Mouse (Mus musculus): Measurements from ENCODE around the gene Ly6g5c. TPM values are rescaled to one million over a fixed set of nuclear protein-coding genes. Genes with fewer than 3 reads are reported as not detected.
A peak's percentile ranks its signal among the peaks of the same experiment; 100 is the strongest.

The Ly6g5c gene
- polyA plus RNA-seq, 1 experiment from 2014 or later: not detected

DNA sequence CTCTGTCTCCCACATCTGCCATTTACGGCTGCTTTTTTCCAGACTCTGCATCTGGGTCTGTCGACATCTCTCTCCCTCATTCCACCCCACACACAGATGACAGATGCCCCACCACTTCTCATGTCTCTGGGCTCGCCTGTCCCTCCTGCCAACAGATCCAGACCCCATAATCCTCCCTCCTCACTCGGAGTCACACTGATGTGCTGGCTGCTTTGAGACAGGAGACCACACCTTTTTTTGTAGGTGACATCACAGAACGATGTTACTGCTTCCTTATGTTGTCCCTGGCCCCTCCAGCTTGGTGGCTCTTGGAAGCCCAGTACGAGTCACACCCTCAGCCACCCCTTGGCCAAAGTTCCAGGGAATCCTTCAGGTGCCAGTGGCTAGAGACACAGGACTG is 27.8 kb upstream of the Ly6g5c start:
- ATAC-seq (ENCODE audit: low FRiP score, low TSS enrichment): no peak
- Histone ChIP-seq H3K4me3 (ENCODE audit: low read length) (no peak overlapping the region), H3K27me3 (ENCODE audit: insufficient read depth, low read length) (no peaks in the 10 kb centered on the region), H3K36me3 (ENCODE audit: insufficient read depth, low read length) (no peaks in the 10 kb centered on the region), H3K4me1 (ENCODE audit: insufficient read depth, low read length) (peaks cover 21% of the 10 kb centered on the region), H3K9ac (replicated peaks; ENCODE audit: low read length) (no peak overlapping the region), H3K27ac (ENCODE audit: low read length) (no peak overlapping the region), H3K4me2 (replicated peaks; ENCODE audit: low read depth, low read length) (no peak overlapping the region), H3K9me3 (ENCODE audit: low read length) (no peaks in the 10 kb centered on the region)
- 43% methylated on average over 6 of the region's 6 CpGs for WGBS

DNA sequence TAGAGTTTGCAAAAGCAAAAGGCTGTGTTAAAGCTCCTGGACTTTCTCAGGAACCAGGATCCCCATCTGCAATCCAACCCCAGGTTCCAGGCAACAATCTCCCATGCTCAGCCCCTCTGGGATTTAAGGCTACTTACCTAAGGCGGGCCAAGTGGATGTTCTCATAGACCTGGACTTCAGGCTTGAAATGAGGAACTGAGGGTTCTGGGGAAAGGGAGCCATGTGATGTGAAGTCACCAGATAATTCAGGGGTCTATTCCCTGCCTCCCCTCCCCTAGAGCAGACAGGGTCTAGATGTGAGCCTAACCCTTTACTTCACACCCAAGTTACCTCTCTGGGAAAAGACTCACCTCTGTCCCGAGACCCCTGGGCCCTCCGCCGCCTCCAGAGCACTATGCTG is 27.4 kb upstream of the Ly6g5c start:
- H3K36me3 ChIP-seq (ENCODE audit: insufficient read depth, low read length): no peaks in the 10 kb centered on the region
- H3K9me3 ChIP-seq (ENCODE audit: low read length): no peaks in the 10 kb centered on the region

DNA sequence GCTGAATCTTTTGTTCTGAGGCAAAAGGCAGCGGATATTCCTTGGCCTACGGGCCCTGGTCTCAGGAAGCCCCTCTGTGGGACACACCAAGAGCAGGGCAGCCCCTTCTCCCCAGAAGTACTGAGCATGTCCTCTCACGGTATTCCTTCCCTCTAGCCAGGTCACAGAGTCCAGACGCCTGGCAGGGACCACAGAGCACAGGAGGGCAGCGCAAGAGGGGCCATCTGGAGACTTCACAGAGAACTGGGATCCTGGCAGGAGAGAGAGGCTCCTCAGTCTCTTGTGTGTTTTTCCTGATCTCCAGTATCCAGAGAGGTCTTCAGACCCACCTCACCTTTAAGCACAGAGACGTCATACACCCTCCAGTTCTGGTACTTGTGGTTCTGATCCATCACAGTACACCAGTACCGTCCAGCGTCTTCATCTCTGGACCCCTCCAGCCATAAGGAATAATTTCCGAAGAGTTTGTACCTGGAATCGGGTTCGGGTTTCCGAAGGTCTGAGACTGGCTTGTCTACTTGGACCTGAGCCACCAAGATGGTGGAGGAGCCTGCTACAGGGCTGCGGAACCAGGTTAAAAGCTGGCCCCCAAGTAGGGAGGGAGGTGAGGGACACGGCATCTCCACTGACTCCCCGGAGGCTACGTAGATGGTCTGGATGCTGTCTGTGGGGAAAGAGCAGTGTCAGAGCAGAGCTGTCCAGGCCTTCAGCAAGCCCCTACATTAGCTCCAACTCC is 25.1 kb upstream of the Ly6g5c start:
- Histone ChIP-seq H3K4me2 (replicated peaks; ENCODE audit: low read depth, low read length) (no peak overlapping the region), H3K9me3 (ENCODE audit: low read length) (no peaks in the 10 kb centered on the region), H3K27ac (ENCODE audit: low read length) (no peak overlapping the region), H3K27me3 (ENCODE audit: insufficient read depth, low read length) (no peaks in the 10 kb centered on the region), H3K4me1 (ENCODE audit: insufficient read depth, low read length) (peaks cover 2% of the 10 kb centered on the region; the same call in 1 of the 2 replicates), H3K9ac (replicated peaks; ENCODE audit: low read length) (no peak overlapping the region), H3K36me3 (ENCODE audit: insufficient read depth, low read length) (no peaks in the 10 kb centered on the region), H3K4me3 (ENCODE audit: low read length) (no peak overlapping the region)
- WGBS: 84% methylated on average over 16 of the region's 16 CpGs
- ATAC-seq (ENCODE audit: low FRiP score, low TSS enrichment): no peak

More for the DNA sequence above, 27.4 kb upstream of the Ly6g5c start:
- Histone ChIP-seq H3K4me3 (ENCODE audit: low read length) (no peak overlapping the region), H3K9ac (replicated peaks; ENCODE audit: low read length) (no peak overlapping the region), H3K4me1 (ENCODE audit: insufficient read depth, low read length) (peaks cover 21% of the 10 kb centered on the region), H3K27me3 (ENCODE audit: insufficient read depth, low read length) (no peaks in the 10 kb centered on the region), H3K4me2 (replicated peaks; ENCODE audit: low read depth, low read length) (no peak overlapping the region), H3K27ac (ENCODE audit: low read length) (no peak overlapping the region)
- no peak for ATAC-seq (ENCODE audit: low FRiP score, low TSS enrichment)
- 81% methylated on average over 4 of the region's 4 CpGs for WGBS

DNA sequence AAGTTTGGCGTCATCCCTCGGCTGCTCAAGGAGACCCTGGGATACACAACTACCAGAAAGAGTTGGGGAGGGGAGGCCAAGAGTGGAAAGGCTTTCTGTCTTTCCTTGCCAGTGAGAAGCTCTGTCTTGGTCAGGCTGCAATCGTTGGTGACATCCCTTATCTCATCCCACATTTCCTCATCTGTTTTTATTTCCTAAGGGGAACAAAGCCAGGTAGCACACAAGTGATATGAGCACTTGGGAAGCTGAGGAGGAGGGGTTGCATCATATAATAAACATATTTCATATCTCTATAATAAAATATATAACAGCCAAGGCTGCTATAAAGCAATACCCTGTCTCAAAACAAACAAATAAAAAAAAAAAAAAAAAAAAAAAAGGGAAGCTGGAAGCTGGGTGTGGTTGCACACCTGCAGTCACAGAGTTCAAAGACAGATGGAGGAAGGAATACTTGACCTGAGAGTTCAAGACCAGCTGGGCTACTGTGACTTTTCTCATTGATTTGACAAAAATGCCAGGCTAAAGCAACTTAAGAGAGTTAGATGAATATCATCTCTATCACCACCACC is 24.1 kb upstream of the Ly6g5c start:
- 66% methylated on average over 3 of the region's 3 CpGs for WGBS
- ATAC-seq (ENCODE audit: low FRiP score, low TSS enrichment): no peak

DNA sequence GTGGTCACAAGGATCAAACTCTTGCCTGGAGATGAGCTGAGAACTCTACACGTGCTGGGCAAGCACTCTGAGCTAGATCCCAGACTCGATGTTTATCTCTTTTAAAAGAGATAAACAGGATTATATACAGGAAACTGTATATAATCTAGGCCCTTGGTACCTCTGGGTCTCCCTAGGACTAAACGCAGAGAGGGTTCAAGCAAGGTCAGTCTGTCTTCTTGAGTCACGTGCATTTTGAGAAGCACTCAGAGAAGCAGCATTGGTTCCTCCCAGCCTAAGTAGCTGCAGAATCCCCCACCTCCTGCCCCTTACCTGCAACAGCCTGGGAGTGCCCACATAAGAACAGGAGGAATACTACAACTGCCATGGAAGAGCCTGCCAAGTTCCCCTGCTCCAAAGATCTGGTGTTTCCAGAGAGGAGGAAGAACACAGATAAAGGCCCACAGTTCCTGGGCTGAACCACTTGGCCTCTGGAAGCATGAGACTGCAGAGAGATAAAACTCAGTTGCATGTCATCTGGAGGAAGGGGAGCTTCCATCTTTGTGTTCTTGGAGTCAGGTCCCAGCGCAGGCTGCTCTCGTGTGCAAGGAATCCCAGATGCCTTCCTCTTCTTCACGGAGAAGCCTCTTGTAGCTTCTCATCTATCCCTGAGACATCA is 22.7 kb upstream of the Ly6g5c start, which contains the start of gene Ly6g6f:
Gene Ly6g6f (minus strand): TSS at position 403 of the 658 bp plus-strand sequence.
- 74% methylated on average over 7 of the region's 7 CpGs for WGBS

More for the DNA sequence above, 24.1 kb upstream of the Ly6g5c start:
- no peak overlapping the region for H3K4me2 ChIP-seq (replicated peaks; ENCODE audit: low read depth, low read length)
- no peaks in the 10 kb centered on the region for H3K9me3 ChIP-seq (ENCODE audit: low read length)
- no peak overlapping the region for H3K4me3 ChIP-seq (ENCODE audit: low read length)
- H3K27me3 ChIP-seq (ENCODE audit: insufficient read depth, low read length): no peaks in the 10 kb centered on the region
- H3K4me1 ChIP-seq (ENCODE audit: insufficient read depth, low read length): no peaks in the 10 kb centered on the region
- H3K9ac ChIP-seq (replicated peaks; ENCODE audit: low read length): no peak overlapping the region
- no peaks in the 10 kb centered on the region for H3K36me3 ChIP-seq (ENCODE audit: insufficient read depth, low read length)
- no peak overlapping the region for H3K27ac ChIP-seq (ENCODE audit: low read length)

DNA sequence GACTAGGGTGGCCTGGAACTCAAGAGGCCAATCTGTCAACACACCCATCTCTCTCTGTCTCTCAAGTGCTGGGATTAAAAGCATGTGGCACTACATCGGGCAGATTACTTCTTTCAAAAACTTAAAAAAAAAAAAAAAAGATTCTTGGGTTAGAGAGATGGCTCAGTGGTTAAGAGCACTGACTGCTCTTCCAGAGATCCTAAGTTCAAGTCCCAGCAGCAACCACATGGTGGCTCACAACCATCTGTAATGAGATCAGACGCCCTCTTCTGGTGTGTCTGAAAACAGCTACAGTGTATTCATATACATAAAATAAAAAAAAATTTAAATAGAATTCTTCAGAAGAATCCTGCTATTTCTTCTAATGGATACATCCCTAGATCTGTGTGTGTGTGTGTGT is 19.9 kb upstream of the Ly6g5c start:
- no peak for ATAC-seq (ENCODE audit: low FRiP score, low TSS enrichment)
- Histone ChIP-seq H3K4me3 (ENCODE audit: low read length) (no peak overlapping the region), H3K27me3 (ENCODE audit: insufficient read depth, low read length) (no peaks in the 10 kb centered on the region), H3K36me3 (ENCODE audit: insufficient read depth, low read length) (peaks cover 16% of the 10 kb centered on the region), H3K27ac (ENCODE audit: low read length) (no peak overlapping the region), H3K4me1 (ENCODE audit: insufficient read depth, low read length) (peaks cover 21% of the 10 kb centered on the region), H3K9ac (replicated peaks; ENCODE audit: low read length) (no peak overlapping the region), H3K9me3 (ENCODE audit: low read length) (no peaks in the 10 kb centered on the region), H3K4me2 (replicated peaks; ENCODE audit: low read depth, low read length) (no peak overlapping the region)
- 51% methylated on average over 2 of the region's 2 CpGs for WGBS

More for the DNA sequence above, 22.7 kb upstream of the Ly6g5c start, which contains the start of gene Ly6g6f:
- H3K27me3 ChIP-seq (ENCODE audit: insufficient read depth, low read length): no peaks in the 10 kb centered on the region
- H3K4me3 ChIP-seq (ENCODE audit: low read length): no peak within 1 kb of the TSS
- H3K9ac ChIP-seq (replicated peaks; ENCODE audit: low read length): no peak within 1 kb of the TSS
- H3K36me3 ChIP-seq (ENCODE audit: insufficient read depth, low read length): no peaks in the 10 kb centered on the region
- H3K4me2 ChIP-seq (replicated peaks; ENCODE audit: low read depth, low read length): no peak within 1 kb of the TSS
- no peak within 1 kb of the TSS for H3K27ac ChIP-seq (ENCODE audit: low read length)
- H3K4me1 ChIP-seq (ENCODE audit: insufficient read depth, low read length): peaks cover 7% of the 10 kb centered on the region
- no peak for ATAC-seq (ENCODE audit: low FRiP score, low TSS enrichment)
- H3K9me3 ChIP-seq (ENCODE audit: low read length): no peaks in the 10 kb centered on the region

DNA sequence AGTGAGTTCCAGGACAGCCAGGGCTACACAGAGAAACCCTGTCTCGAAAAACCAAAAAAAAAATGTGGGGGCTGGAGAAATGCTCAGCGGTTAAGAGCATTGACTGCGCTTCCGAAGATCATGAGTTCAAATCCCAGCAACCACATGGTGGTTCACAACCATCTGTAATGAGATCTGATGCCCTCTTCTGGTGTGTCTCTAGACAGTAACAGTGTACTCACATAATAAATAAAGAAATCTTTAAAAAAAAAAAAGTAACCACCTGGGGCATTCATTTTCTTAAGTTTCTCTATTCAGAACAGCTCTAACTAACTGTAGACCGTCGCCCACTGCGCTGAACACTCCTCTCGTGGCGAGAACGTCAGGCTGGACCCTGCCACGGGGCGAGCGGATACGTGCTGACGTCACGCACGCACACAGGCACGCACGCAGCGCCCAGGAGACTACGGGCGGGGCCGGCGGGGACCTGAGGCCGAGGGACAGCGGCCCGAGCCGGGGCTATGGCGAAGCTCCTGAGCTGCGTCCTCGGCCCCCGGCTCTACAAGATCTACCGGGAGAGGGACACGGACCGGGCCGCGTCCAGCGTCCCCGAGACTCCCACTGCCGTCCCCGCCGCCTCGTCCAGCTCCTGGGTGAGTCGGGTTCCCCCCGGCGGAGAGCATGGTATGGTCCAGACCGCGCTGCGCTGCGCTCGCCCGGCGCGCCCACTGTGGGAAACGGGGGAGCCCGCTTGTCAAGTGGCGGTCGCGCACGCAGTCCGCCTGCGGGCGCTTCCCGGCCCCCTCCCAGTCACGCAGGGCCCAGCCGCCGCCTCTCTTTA is 19.0 kb upstream of the Ly6g5c start, which contains the start of gene Abhd16a:
Gene Abhd16a (plus strand): TSS at position 439 of the 820 bp plus-strand sequence.
- H3K27ac ChIP-seq (ENCODE audit: low read length): peak within 1 kb of the TSS; percentile 97
- peak within 1 kb of the TSS; percentile 81 for H3K4me2 ChIP-seq (replicated peaks; ENCODE audit: low read depth, low read length)
- H3K36me3 ChIP-seq (ENCODE audit: insufficient read depth, low read length): peaks cover 18% of the 10 kb centered on the region
- H3K9ac ChIP-seq (replicated peaks; ENCODE audit: low read length): peak within 1 kb of the TSS; percentile 91
- peak; percentile 97 for ATAC-seq (ENCODE audit: low FRiP score, low TSS enrichment)
- H3K4me1 ChIP-seq (ENCODE audit: insufficient read depth, low read length): peaks cover 21% of the 10 kb centered on the region
- WGBS: 3% methylated on average over 61 of the region's 67 CpGs
- peak within 1 kb of the TSS; percentile 73 for H3K4me3 ChIP-seq (ENCODE audit: low read length)
- no peaks in the 10 kb centered on the region for H3K9me3 ChIP-seq (ENCODE audit: low read length)
- no peaks in the 10 kb centered on the region for H3K27me3 ChIP-seq (ENCODE audit: insufficient read depth, low read length)

DNA sequence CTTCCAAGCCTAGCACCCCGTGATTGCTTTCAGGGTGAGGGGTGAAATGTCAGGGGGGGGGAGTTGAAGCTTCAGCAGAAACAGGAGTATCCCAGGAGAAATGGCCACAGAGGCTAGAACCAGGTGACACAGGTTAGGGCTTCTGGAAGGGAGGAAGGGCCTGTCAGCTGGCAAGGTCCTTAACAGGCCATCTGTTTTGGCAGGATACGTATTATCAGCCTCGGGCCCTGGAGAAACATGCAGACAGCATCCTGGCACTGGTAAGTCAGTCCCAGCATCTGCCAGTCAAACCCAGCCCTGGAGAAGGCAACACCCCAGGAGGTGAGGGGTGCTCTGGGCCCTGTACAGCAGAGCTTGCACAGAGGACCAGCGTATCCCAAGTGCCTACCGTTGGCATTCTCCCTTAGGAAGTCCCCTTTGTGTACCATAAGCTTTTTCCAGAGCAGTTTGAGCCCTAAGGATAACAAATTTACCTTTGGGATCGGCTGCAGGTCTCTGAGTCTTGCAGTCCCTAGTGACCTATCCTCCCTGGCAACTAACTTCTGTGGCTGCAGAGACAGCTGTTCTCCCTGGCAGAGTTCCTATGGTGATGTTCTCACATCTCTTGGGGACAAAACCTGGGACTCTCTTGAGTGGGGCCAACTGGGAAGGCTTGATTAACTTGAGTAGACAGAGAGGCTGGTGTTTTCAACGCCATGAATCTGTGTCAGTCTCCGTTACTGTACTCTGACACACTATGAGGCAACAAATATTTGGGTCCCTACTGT is 17.7 kb upstream of the Ly6g5c start:
- peak overlapping the region; percentile 97; the same call in 1 of the 2 replicates for H3K27ac ChIP-seq (ENCODE audit: low read length)
- H3K4me2 ChIP-seq (replicated peaks; ENCODE audit: low read depth, low read length): peak overlapping the region; percentile 81
- peak overlapping the region; percentile 73 for H3K4me3 ChIP-seq (ENCODE audit: low read length)
- WGBS: 61% methylated on average over 8 of the region's 8 CpGs
- no peak for ATAC-seq (ENCODE audit: low FRiP score, low TSS enrichment)
- peaks cover 29% of the 10 kb centered on the region for H3K36me3 ChIP-seq (ENCODE audit: insufficient read depth, low read length)
- no peaks in the 10 kb centered on the region for H3K9me3 ChIP-seq (ENCODE audit: low read length)
- no peaks in the 10 kb centered on the region for H3K27me3 ChIP-seq (ENCODE audit: insufficient read depth, low read length)
- peaks cover 21% of the 10 kb centered on the region for H3K4me1 ChIP-seq (ENCODE audit: insufficient read depth, low read length)
- peak overlapping the region; percentile 91 for H3K9ac ChIP-seq (replicated peaks; ENCODE audit: low read length)
